Mouse (Mus musculus) limb, embryonic 14.5 days (tissue): ENCODE measurements around the gene Grip1. TPM values are rescaled to one million over a fixed set of nuclear protein-coding genes. Genes with fewer than 3 reads are reported as not detected.

Source experiments
- ATAC-seq: fragments of 200-750 bp; cut with Nextera tagmentation; 2 replicates; pipeline ENCODE4 v1.8.0; 2017; ENCODE audit warnings: low read depth, moderate number of reproducible peaks, moderate TSS enrichment; ENCODE audit not compliant: low FRiP score
- DNase-seq: peaks from one replicate; pipeline ENCODE4 v3.0.0-alpha.2; 2015; ENCODE audit warnings: low spot score
- H3K27ac ChIP-seq: fragments of 300-500 bp; sonication (generic); replicated peaks from 2 replicates; pipeline ENCODE4 v1.5.1; 2014; ENCODE audit warnings: low read depth, mild to moderate bottlenecking, low read length, moderate library complexity, mixed read lengths
- H3K27me3 ChIP-seq: fragments of 300-500 bp; sonication (generic); 2 replicates; pipeline ENCODE4 v1.6.1; 2014; ENCODE audit warnings: low read length, mixed read lengths; ENCODE audit not compliant: control insufficient read depth, insufficient read depth
- H3K36me3 ChIP-seq: fragments of 300-500 bp; sonication (generic); 2 replicates; pipeline ENCODE4 v1.6.1; 2014; ENCODE audit warnings: mild to moderate bottlenecking, low read length, moderate library complexity, mixed read lengths; ENCODE audit not compliant: control insufficient read depth, insufficient read depth
- H3K4me1 ChIP-seq: fragments of 300-500 bp; sonication (generic); 2 replicates; pipeline ENCODE4 v1.6.1; 2014; ENCODE audit warnings: antibody characterized with exemption, low read length, mixed read lengths; ENCODE audit not compliant: control insufficient read depth, insufficient read depth
- H3K4me2 ChIP-seq: fragments of 300-500 bp; sonication (generic); replicated peaks from 2 replicates; pipeline ENCODE4 v1.6.1; 2014; ENCODE audit warnings: low read depth, mild to moderate bottlenecking, low read length, moderate library complexity; ENCODE audit not compliant: severe bottlenecking
- H3K4me3 ChIP-seq: fragments of 300-500 bp; sonication (generic); replicated peaks from 2 replicates; pipeline ENCODE4 v1.5.1; 2014; ENCODE audit warnings: low read length
- H3K9ac ChIP-seq: fragments of 300-500 bp; sonication (generic); 2 replicates; pipeline ENCODE4 v1.6.1; 2014; ENCODE audit warnings: mild to moderate bottlenecking, low read depth, low read length, moderate library complexity; ENCODE audit not compliant: severe bottlenecking
- H3K9me3 ChIP-seq: fragments of 300-500 bp; sonication (generic); 2 replicates; pipeline ENCODE4 v1.6.1; 2016; ENCODE audit warnings: low read length; ENCODE audit not compliant: control insufficient read depth
- POLR2A ChIP-seq: fragments of 200-500 bp; IDR thresholded peaks from 2 replicates; pipeline ENCODE4 v1.8.0; 2012; ENCODE audit warnings: inconsistent platforms, mild to moderate bottlenecking, moderate library complexity, borderline replicate concordance; ENCODE audit not compliant: insufficient read depth, insufficient read length; ENCODE audit errors: extremely low read depth
- WGBS: fragments of 180-500 bp; shearing (Covaris S2); extraction: QIAGEN DNeasy Blood & Tissue Kit; methylation state at CpG from one replicate; pipeline ENCODE4 v1.1.7; 2014; 5-methylcytosine and 5-hydroxymethylcytosine counted together
- polyA plus RNA-seq, 2 experiments: library from polyadenylated mRNA; depleted of rRNA in 1 of 2; stranded (reverse) in 1 of 2; unstranded in 1 of 2; fragments of >200 nt; fragmentation: Nextera tagmentation in 1 of 2; extraction: Ambion mirVana in 1 of 2; gene quantifications; 2 replicates each; pipeline versions ENCODE4 v1.2.1 to v1.2.3; 2012 to 2014

The Grip1 gene
- polyA plus RNA-seq, 2 experiments: 5.9 to 7.6 TPM

- H3K36me3 ChIP-seq: no peaks in the 10 kb centered on the region
- 65% methylated on average over 29 of the region's 29 CpGs for WGBS
- H3K27me3 ChIP-seq: no peaks in the 10 kb centered on the region
- no peak overlapping the region for H3K4me2 ChIP-seq
- TF ChIP-seq POLR2A: no peak
- no peak overlapping the region for H3K4me3 ChIP-seq
- DNase-seq (peak; percentile 39), ATAC-seq (no peak)
- H3K9me3 ChIP-seq: no peaks in the 10 kb centered on the region
- no peak overlapping the region for H3K27ac ChIP-seq
- peaks cover 13% of the 10 kb centered on the region; the same call in 1 of the 2 replicates for H3K4me1 ChIP-seq
- no peak overlapping the region for H3K9ac ChIP-seq
These were observed 193.1 kb downstream of the Grip1 start for GRCm38 (mm10) chr10:119646500-119647439.

- peaks cover 8% of the 10 kb centered on the region for H3K9me3 ChIP-seq
- H3K4me2 ChIP-seq: no peak overlapping the region
- H3K27me3 ChIP-seq: no peaks in the 10 kb centered on the region
- no peak overlapping the region for H3K9ac ChIP-seq
- no peak for DNase-seq
- no peak overlapping the region for H3K27ac ChIP-seq
- H3K36me3 ChIP-seq: no peaks in the 10 kb centered on the region
- 58% methylated on average over 7 of the region's 7 CpGs for WGBS
- H3K4me1 ChIP-seq: no peaks in the 10 kb centered on the region
- no peak for TF ChIP-seq POLR2A
- H3K4me3 ChIP-seq: no peak overlapping the region
- no peak for ATAC-seq
These were observed 207.2 kb downstream of the Grip1 start for GRCm38 (mm10) chr10:119660677-119661353.

- TF ChIP-seq POLR2A: no peak
- Histone ChIP-seq H3K9me3 (no peaks in the 10 kb centered on the region), H3K4me2 (no peak overlapping the region), H3K27ac (no peak overlapping the region), H3K9ac (no peak overlapping the region), H3K4me1 (no peaks in the 10 kb centered on the region), H3K27me3 (no peaks in the 10 kb centered on the region), H3K4me3 (no peak overlapping the region), H3K36me3 (no peaks in the 10 kb centered on the region)
- DNase-seq: no peak
- 89% methylated on average over 9 of the region's 9 CpGs for WGBS
- ATAC-seq: no peak
These were observed 210.0 kb downstream of the Grip1 start for GRCm38 (mm10) chr10:119663586-119663985.

GRCm38 (mm10) chr10:119666386-119666785 is 212.8 kb downstream of the Grip1 start:
- no peaks in the 10 kb centered on the region for H3K36me3 ChIP-seq
- DNase-seq: no peak
- H3K27ac ChIP-seq: no peak overlapping the region
- no peaks in the 10 kb centered on the region for H3K4me1 ChIP-seq
- H3K4me2 ChIP-seq: no peak overlapping the region
- TF ChIP-seq POLR2A: no peak
- no peaks in the 10 kb centered on the region for H3K27me3 ChIP-seq
- H3K9me3 ChIP-seq: no peaks in the 10 kb centered on the region
- H3K4me3 ChIP-seq: no peak overlapping the region
- no peak for ATAC-seq
- WGBS: 70% methylated on average over 11 of the region's 11 CpGs
- H3K9ac ChIP-seq: no peak overlapping the region

- H3K9ac ChIP-seq: no peak overlapping the region
- TF ChIP-seq POLR2A: no peak
- no peaks in the 10 kb centered on the region for H3K4me1 ChIP-seq
- ATAC-seq (no peak), DNase-seq (no peak)
- WGBS: 51% methylated on average over 7 of the region's 7 CpGs
- no peak overlapping the region for H3K4me2 ChIP-seq
- no peak overlapping the region for H3K4me3 ChIP-seq
- no peaks in the 10 kb centered on the region for H3K9me3 ChIP-seq
- no peak overlapping the region for H3K27ac ChIP-seq
- H3K36me3 ChIP-seq: no peaks in the 10 kb centered on the region
- H3K27me3 ChIP-seq: no peaks in the 10 kb centered on the region
These were observed 216.8 kb downstream of the Grip1 start for GRCm38 (mm10) chr10:119670456-119670855.
